Mouse (Mus musculus) neural tube, embryonic 11.5 days (tissue): ENCODE results near the gene Tnfsf14. TPM values are rescaled to one million over a fixed set of nuclear protein-coding genes. Genes with fewer than 3 reads are reported as not detected.

Experiments used
- ATAC-seq: fragments of 200-750 bp; cut with Nextera tagmentation; 2 replicates; pipeline ENCODE4 v1.8.0; 2017; ENCODE audit warnings: moderate number of reproducible peaks, mild to moderate bottlenecking, moderate TSS enrichment, moderate library complexity; ENCODE audit not compliant: insufficient read depth, low FRiP score, low TSS enrichment
- DNase-seq: peaks from one replicate; pipeline ENCODE4 v3.0.0-alpha.2; 2015; ENCODE audit warnings: low spot score
- H3K27ac ChIP-seq: fragments of 300-500 bp; sonication (generic); 2 replicates; pipeline ENCODE4 v1.5.1; 2014; ENCODE audit warnings: low read depth, mild to moderate bottlenecking, low read length
- H3K27me3 ChIP-seq: fragments of 300-500 bp; sonication (generic); 2 replicates; pipeline ENCODE4 v1.6.1; 2014; ENCODE audit warnings: mild to moderate bottlenecking, low read length, mixed read lengths; ENCODE audit not compliant: control insufficient read depth, insufficient read depth
- H3K36me3 ChIP-seq: fragments of 300-500 bp; sonication (generic); 2 replicates; pipeline ENCODE4 v1.6.1; 2014; ENCODE audit warnings: mild to moderate bottlenecking, low read length, moderate library complexity, mixed read lengths; ENCODE audit not compliant: control insufficient read depth, insufficient read depth
- H3K4me1 ChIP-seq: fragments of 300-500 bp; sonication (generic); 2 replicates; pipeline ENCODE4 v1.6.1; 2014; ENCODE audit warnings: low read length, mixed read lengths; ENCODE audit not compliant: control insufficient read depth, insufficient read depth
- H3K4me2 ChIP-seq: fragments of 300-500 bp; sonication (generic); 2 replicates; pipeline ENCODE4 v1.6.1; 2014; ENCODE audit warnings: low read depth, mild to moderate bottlenecking, moderate library complexity
- H3K4me3 ChIP-seq: fragments of 300-500 bp; sonication (generic); 2 replicates; pipeline ENCODE4 v1.5.1; 2014; ENCODE audit warnings: low read depth, low read length
- H3K9ac ChIP-seq: fragments of 300-500 bp; sonication (generic); 2 replicates; pipeline ENCODE4 v1.6.1; 2014; ENCODE audit warnings: mild to moderate bottlenecking, low read length
- H3K9me3 ChIP-seq: fragments of 300-500 bp; sonication (generic); 2 replicates; pipeline ENCODE4 v1.6.1; 2016; ENCODE audit warnings: low read length; ENCODE audit not compliant: control insufficient read depth
- WGBS: fragments of 180-500 bp; shearing (Covaris S2); extraction: QIAGEN DNeasy Blood & Tissue Kit; methylation state at CpG from one replicate; pipeline ENCODE4 v1.1.7; 2014; 5-methylcytosine and 5-hydroxymethylcytosine counted together
- polyA plus RNA-seq: library from polyadenylated mRNA; unstranded; fragments of >200 nt; fragmentation: Nextera tagmentation; extraction: Ambion mirVana; gene quantifications from 2 replicates; pipeline ENCODE4 v1.2.1, GENCODE M21; 2014

The Tnfsf14 gene
- polyA plus RNA-seq, 1 experiment from 2014 or later, result 0.28 TPM

DNA sequence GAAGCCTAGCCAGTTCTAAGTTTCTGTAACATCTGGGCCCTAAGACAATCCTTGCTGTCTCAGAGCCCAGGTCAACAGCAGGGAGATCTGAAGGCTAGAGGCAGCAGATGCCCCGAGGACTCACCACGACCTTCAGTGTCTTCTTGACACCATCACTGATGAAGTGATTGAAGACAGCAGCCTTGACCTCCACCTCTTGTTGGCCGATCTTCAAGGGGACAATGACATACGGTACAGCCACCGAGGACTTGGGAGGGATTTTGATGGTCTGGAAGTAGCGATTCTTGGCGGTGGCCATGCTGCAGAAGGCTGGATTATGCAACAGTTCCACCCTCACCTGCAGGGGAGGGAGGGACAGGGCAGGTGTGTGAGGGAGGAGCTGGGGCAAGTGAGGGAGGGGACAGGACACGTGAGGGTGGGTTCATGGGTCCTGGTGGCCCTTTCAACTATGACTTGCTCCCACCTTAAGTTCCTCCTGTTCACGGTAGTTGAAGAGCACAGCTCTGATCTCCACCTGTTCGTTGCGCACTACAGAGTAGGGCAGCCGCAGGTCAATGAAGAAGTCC is 24.4 kb upstream of the Tnfsf14 start:
- no peak overlapping the region for H3K27ac ChIP-seq
- H3K4me3 ChIP-seq, result no peak overlapping the region
- no peaks in the 10 kb centered on the region for H3K9me3 ChIP-seq
- H3K9ac ChIP-seq, result no peak overlapping the region
- no peak overlapping the region for H3K4me2 ChIP-seq
- DNase-seq (no peak), ATAC-seq (no peak)
- WGBS, result 73% methylated on average over 12 of the region's 12 CpGs
- no peaks in the 10 kb centered on the region for H3K36me3 ChIP-seq
- no peaks in the 10 kb centered on the region for H3K4me1 ChIP-seq
- H3K27me3 ChIP-seq, result no peaks in the 10 kb centered on the region

DNA sequence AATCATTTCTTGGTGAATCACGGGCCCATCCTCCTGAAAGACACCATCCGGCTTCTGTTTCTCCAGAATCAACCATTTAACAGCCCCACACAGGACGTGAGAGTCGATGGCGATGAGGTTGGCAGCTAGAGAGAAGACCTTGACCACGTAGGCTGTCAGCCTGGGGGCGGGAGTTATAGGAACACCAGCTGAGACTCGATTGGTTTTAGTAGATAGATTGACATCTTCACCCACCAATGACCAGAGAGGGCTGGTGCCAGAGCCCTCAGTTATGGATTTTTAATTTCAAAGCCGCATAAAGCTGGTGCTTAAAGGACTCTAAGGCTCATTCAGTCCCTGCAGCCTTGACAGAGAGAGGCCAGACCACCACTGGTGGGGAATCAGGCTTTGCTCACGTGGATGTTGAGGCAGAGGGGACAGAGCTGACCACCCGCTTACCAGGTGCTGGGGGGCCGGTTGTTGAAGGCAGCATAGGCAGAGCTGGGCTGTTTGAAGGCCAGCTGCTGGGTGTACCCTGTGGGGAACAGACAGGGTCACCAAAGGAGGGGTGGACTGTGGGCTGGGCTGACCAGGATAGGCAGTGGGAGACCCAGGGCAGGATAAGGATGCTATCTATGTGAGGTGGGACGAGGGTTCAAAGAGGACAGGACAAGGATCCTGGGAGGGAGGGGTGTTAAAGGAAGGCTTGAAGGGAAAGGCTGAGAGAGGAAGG is 20.9 kb upstream of the Tnfsf14 start:
- Histone ChIP-seq H3K9ac (no peak overlapping the region; the same call in 1 of the 2 replicates), H3K9me3 (no peaks in the 10 kb centered on the region), H3K4me3 (no peak overlapping the region), H3K27me3 (no peaks in the 10 kb centered on the region), H3K27ac (no peak overlapping the region), H3K36me3 (no peaks in the 10 kb centered on the region), H3K4me2 (no peak overlapping the region), H3K4me1 (no peaks in the 10 kb centered on the region)
- WGBS, result 44% methylated on average over 13 of the region's 13 CpGs
- DNase-seq (peak; percentile 27), ATAC-seq (peak; percentile 49; the same call in 1 of the 2 replicates)

DNA sequence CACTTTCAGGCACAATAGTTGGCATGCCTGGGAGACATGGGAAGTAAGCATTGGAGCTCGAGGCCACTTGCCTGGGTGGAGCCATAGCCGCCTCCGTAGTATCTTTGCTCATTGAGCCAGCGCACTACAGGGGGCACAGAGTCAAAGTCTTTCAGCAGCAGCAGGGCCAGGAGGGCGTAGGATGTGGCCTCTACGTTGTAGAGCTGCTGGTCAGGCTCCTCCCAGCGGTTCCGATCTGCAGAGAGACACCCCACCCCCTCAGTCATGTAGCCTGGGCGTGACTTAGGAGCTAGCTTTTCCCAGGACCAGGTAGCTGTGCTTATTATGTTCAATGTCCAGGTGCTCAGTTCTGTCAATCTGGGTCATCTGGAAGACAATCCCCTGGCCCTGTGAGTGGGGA is 17.5 kb upstream of the Tnfsf14 start:
- no peak overlapping the region for H3K9ac ChIP-seq
- H3K9me3 ChIP-seq, result no peaks in the 10 kb centered on the region
- H3K4me3 ChIP-seq, result no peak overlapping the region
- WGBS, result 71% methylated on average over 9 of the region's 9 CpGs
- no peak overlapping the region for H3K27ac ChIP-seq
- no peak overlapping the region for H3K4me2 ChIP-seq
- no peaks in the 10 kb centered on the region for H3K27me3 ChIP-seq
- H3K36me3 ChIP-seq, result no peaks in the 10 kb centered on the region
- no peak for DNase-seq
- no peaks in the 10 kb centered on the region for H3K4me1 ChIP-seq
- no peak for ATAC-seq

DNA sequence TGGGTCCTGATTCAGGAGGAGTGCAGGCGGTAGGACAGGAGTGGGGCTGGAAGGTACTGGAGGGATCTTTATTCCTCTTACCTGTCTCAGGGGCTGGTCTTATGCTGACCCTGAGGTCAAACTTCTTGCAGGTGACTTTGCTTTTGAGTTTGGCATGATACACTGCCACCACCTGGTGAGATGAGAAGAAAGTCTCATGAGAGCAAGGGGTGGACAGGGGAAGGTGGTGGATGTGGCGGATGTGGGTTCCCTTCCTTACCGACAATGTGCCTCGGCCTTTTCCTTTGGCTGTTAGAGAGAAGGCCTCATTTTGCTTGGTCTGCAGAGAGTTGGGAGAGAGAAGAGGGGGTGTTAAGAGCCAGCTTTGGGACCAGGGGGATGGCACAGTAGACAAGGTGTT is 15.4 kb upstream of the Tnfsf14 start:
- no peak overlapping the region for H3K4me3 ChIP-seq
- no peaks in the 10 kb centered on the region for H3K9me3 ChIP-seq
- ATAC-seq (no peak), DNase-seq (no peak)
- no peaks in the 10 kb centered on the region for H3K4me1 ChIP-seq
- H3K27ac ChIP-seq, result no peak overlapping the region
- H3K27me3 ChIP-seq, result no peaks in the 10 kb centered on the region
- WGBS, result 80% methylated on average over 4 of the region's 4 CpGs
- no peak overlapping the region for H3K4me2 ChIP-seq
- H3K36me3 ChIP-seq, result no peaks in the 10 kb centered on the region
- no peak overlapping the region for H3K9ac ChIP-seq

DNA sequence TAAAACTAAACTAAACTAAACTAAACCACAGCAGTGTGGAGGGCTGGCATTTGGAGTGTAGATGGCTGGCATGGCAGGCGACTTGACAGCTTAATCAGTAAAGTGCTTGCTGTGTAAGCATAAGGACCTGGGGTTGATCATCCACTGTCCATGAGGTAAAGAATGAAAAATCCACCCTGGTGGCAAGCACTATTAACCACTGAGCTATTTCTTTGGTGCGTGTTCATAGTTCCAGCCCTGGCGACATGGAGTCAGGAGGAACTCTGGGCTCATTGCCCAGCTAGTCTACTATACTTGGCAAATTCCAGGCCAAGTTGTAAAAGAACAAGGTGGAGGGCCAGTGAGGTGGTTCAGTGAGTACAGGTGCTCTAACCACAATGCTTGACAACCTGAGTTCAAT is 14.0 kb upstream of the Tnfsf14 start:
- no peaks in the 10 kb centered on the region for H3K36me3 ChIP-seq
- no peak overlapping the region for H3K27ac ChIP-seq
- H3K4me1 ChIP-seq, result no peaks in the 10 kb centered on the region
- ATAC-seq (no peak), DNase-seq (no peak)
- no peak overlapping the region for H3K4me2 ChIP-seq
- WGBS, result 88% methylated on average over 3 of the region's 3 CpGs
- no peak overlapping the region for H3K9ac ChIP-seq
- H3K9me3 ChIP-seq, result no peaks in the 10 kb centered on the region
- no peaks in the 10 kb centered on the region for H3K27me3 ChIP-seq
- no peak overlapping the region for H3K4me3 ChIP-seq

DNA sequence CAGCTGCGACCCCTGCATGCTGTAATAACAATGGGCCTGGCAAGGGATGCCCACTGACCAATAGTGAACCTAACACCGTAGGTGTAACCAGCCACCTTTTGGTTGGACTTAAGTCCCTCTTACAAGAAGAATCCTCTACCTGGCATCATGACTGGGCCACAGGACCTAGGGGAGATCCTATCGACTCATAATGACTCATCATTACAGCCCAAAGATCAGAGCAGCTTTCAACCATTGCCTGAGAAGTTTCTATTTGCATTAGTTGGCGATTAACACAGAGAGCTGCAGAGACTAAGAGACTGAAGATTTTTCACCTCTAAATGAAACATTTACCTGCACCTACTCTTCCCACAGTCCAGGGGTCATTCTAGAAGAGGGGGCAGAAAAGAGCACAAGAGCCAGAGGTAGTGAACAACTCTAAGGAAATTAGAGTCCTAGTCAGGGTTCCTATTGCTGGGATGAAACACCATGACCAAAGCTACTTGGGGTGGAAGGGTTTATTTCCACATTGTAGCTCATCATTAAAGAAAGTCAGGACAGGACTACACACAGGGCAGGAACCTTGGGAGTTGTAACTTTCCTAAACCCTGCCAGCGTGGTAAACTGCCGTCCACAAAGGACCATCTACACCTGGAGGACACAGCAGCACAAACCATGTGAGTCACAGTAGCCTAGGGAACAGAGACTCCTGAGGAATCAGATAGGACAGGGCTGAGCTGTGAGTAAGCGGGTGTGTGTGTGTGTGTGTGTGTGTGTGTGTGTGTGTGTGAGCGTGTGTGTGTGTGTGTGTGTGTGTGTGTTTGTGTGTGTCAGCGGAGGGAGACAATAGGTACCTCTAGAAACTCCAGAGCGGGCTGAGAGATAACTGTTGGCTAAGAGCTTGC is 8.1 kb upstream of the Tnfsf14 start:
- H3K4me2 ChIP-seq, result no peak overlapping the region
- DNase-seq, result no peak
- H3K4me3 ChIP-seq, result no peak overlapping the region
- no peak for ATAC-seq
- H3K4me1 ChIP-seq, result no peaks in the 10 kb centered on the region
- no peaks in the 10 kb centered on the region for H3K27me3 ChIP-seq
- no peak overlapping the region for H3K9ac ChIP-seq
- no peaks in the 10 kb centered on the region for H3K9me3 ChIP-seq
- no peaks in the 10 kb centered on the region for H3K36me3 ChIP-seq
- no peak overlapping the region for H3K27ac ChIP-seq
- WGBS, result 89% methylated on average over 10 of the region's 10 CpGs

DNA sequence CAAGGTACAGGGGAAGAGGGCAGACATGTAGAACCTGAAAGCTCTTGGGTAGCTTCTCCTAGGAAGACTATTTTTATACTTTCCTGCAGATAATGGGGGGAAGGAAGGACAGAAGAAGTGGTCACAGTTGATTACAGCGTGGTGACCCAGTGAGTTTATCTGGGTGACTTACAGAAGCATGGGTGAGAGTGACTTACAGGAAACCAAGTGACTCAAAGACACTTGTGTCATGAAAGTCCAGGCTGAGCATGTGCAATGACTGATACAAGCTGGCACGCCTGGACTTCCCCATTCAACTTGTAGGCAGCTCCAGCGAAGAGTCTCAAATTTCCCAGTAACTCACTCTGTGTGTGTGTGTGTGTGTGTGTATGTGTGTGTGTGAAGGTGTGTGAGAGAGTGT is 4.3 kb upstream of the Tnfsf14 start:
- no peaks in the 10 kb centered on the region for H3K36me3 ChIP-seq
- no peak overlapping the region for H3K4me2 ChIP-seq
- no peak overlapping the region for H3K4me3 ChIP-seq
- H3K27ac ChIP-seq, result no peak overlapping the region
- H3K4me1 ChIP-seq, result no peaks in the 10 kb centered on the region
- ATAC-seq, result no peak
- no peaks in the 10 kb centered on the region for H3K9me3 ChIP-seq
- 77% methylated on average over 3 of the region's 3 CpGs for WGBS
- no peak for DNase-seq
- no peak overlapping the region for H3K9ac ChIP-seq
- H3K27me3 ChIP-seq, result no peaks in the 10 kb centered on the region

DNA sequence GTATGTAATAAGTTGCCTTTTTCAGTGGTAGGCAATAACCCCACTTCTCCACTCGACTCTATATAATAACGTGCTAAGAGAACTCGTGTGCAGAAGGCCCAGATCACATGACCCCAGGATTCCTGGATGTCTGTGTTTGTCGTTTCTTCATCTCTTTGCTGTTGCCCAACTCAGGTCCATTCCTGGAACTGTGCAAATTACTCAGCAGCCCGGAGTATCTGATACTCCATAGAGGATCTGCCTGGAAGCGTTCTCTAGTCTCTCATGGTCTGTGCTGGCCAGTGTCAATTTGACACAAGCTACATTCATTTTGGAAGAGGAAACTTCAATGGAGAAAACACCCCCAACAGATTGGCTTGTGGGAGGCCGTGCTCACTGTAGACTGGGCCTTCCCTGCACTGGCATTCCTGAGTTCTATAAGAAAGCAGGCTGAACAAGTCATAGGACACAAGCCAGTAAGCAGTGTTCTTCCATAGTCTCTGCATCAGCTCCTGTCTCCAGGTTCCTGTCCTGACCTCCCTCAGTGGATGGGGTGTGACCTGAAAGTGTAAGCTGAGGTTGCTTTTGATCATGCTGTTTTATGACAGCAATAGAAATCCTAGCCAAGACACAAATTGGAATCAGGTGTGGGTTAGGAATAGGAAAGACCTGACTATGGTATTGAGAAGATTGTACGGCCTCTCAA is 1.5 kb upstream of the Tnfsf14 start:
- no peak overlapping the region for H3K4me3 ChIP-seq
- WGBS, result 81% methylated on average over 8 of the region's 8 CpGs
- no peaks in the 10 kb centered on the region for H3K27me3 ChIP-seq
- DNase-seq (no peak), ATAC-seq (no peak)
- no peak overlapping the region for H3K4me2 ChIP-seq
- H3K36me3 ChIP-seq, result no peaks in the 10 kb centered on the region
- no peaks in the 10 kb centered on the region for H3K4me1 ChIP-seq
- no peaks in the 10 kb centered on the region for H3K9me3 ChIP-seq
- H3K9ac ChIP-seq, result no peak overlapping the region
- H3K27ac ChIP-seq, result no peak overlapping the region
